Mouse (Mus musculus) kidney, postnatal 25 days (tissue): ENCODE measurements around the gene Tnfrsf8.

Source experiments
- DNase-seq, 2 experiments: peaks; one replicate each; pipeline ENCODE4 v3.0.0; 2021; ENCODE audit warnings: mixed read lengths in 2 of 2

The Tnfrsf8 gene

GRCm38 (mm10) chr4:145267631-145268110, 47.3 kb downstream of the Tnfrsf8 start:
- no peak for DNase-seq

GRCm38 (mm10) chr4:145266505-145266904, 48.5 kb downstream of the Tnfrsf8 start:
- no peak for DNase-seq

- no peak for DNase-seq
Measured at GRCm38 (mm10) chr4:145264761-145265160, 50.2 kb downstream of the Tnfrsf8 start.

GRCm38 (mm10) chr4:145263583-145263982, 51.4 kb downstream of the Tnfrsf8 start:
- DNase-seq: no peak

- no peak for DNase-seq
Measured at GRCm38 (mm10) chr4:145260802-145261201, 54.2 kb downstream of the Tnfrsf8 start.

GRCm38 (mm10) chr4:145257751-145258434, 57.1 kb downstream of the Tnfrsf8 start:
- no peak for DNase-seq

- DNase-seq: no peak
Measured at GRCm38 (mm10) chr4:145256144-145256543, 58.8 kb downstream of the Tnfrsf8 start.

- no peak for DNase-seq
Measured at GRCm38 (mm10) chr4:145254418-145254817, 60.5 kb downstream of the Tnfrsf8 start.

- DNase-seq: no peak
Measured at GRCm38 (mm10) chr4:145252611-145253010, 62.4 kb downstream of the Tnfrsf8 start.

- DNase-seq: no peak
Measured at GRCm38 (mm10) chr4:145251546-145251945, 63.4 kb downstream of the Tnfrsf8 start.

GRCm38 (mm10) chr4:145250002-145250401, 65.0 kb downstream of the Tnfrsf8 start:
- no peak for DNase-seq

GRCm38 (mm10) chr4:145247556-145247955, 67.4 kb downstream of the Tnfrsf8 start:
- no peak for DNase-seq

GRCm38 (mm10) chr4:145246173-145247011, 68.6 kb downstream of the Tnfrsf8 start, which contains the start of gene Tnfrsf1b:
Gene Tnfrsf1b (minus strand): TSS chr4:145246870.
- DNase-seq: peak; percentile 47 to 63

- no peak for DNase-seq
Measured at GRCm38 (mm10) chr4:145245581-145245980, 69.4 kb downstream of the Tnfrsf8 start.

- DNase-seq: no peak
Measured at GRCm38 (mm10) chr4:145244676-145245075, 70.3 kb downstream of the Tnfrsf8 start.

GRCm38 (mm10) chr4:145242719-145243350, 72.1 kb downstream of the Tnfrsf8 start:
- no peak for DNase-seq

GRCm38 (mm10) chr4:145240723-145241231, 74.2 kb downstream of the Tnfrsf8 start:
- DNase-seq: peak in 1 of 2 experiments; percentile 55

- peak; percentile 77 to 85 for DNase-seq
Measured at GRCm38 (mm10) chr4:145239049-145239830, 75.7 kb downstream of the Tnfrsf8 start.

GRCm38 (mm10) chr4:145236027-145236426, 78.9 kb downstream of the Tnfrsf8 start:
- no peak for DNase-seq

GRCm38 (mm10) chr4:145233487-145234228, 81.3 kb downstream of the Tnfrsf8 start:
- no peak for DNase-seq

GRCm38 (mm10) chr4:145231732-145232131, 83.2 kb downstream of the Tnfrsf8 start:
- no peak for DNase-seq
